Mouse (Mus musculus) lung, adult 2 months (tissue): Measurements from ENCODE around the gene Vps13d. TPM values are rescaled to one million over a fixed set of nuclear protein-coding genes. Genes with fewer than 3 reads are reported as not detected.

Source experiments
- DNase-seq: peaks from one replicate; pipeline ENCODE4 v3.0.0; 2022
- H3K4me1 ChIP-seq: fragments of 200-500 bp; 2 replicates; pipeline ENCODE4 v1.6.1; 2011; ENCODE audit warnings: low read length; ENCODE audit not compliant: control insufficient read depth, insufficient read depth
- H3K4me3 ChIP-seq: fragments of 200-500 bp; replicated peaks from 2 replicates; pipeline ENCODE3; 2011; ENCODE audit warnings: low read depth, mild to moderate bottlenecking, control low read depth, low read length; ENCODE audit errors: extremely low read depth
- CTCF ChIP-seq: fragments of 200-500 bp; IDR thresholded peaks from 2 replicates; pipeline ENCODE4 v1.5.1; 2011; ENCODE audit warnings: mild to moderate bottlenecking, low read length, control low read depth; ENCODE audit not compliant: insufficient read depth
- POLR2A ChIP-seq: fragments of 200-500 bp; IDR thresholded peaks from 2 replicates; pipeline ENCODE4 v1.6.1; 2011; ENCODE audit warnings: low read depth, mild to moderate bottlenecking, control low read depth, low read length, borderline replicate concordance; ENCODE audit errors: extremely low read depth
- WGBS: fragments of 180-500 bp; shearing (Covaris S2); methylation state at CpG from one replicate; pipeline ENCODE4 v1.1.7; 2018; 5-methylcytosine and 5-hydroxymethylcytosine counted together
- polyA plus RNA-seq: library from polyadenylated mRNA; depleted of rRNA; stranded (reverse); fragments of >200 nt; gene quantifications from 2 replicates; pipeline ENCODE4 v1.2.3, GENCODE M21; 2012

Gene Vps13d
- polyA plus RNA-seq, 1 experiment = 15.7 TPM

DNA sequence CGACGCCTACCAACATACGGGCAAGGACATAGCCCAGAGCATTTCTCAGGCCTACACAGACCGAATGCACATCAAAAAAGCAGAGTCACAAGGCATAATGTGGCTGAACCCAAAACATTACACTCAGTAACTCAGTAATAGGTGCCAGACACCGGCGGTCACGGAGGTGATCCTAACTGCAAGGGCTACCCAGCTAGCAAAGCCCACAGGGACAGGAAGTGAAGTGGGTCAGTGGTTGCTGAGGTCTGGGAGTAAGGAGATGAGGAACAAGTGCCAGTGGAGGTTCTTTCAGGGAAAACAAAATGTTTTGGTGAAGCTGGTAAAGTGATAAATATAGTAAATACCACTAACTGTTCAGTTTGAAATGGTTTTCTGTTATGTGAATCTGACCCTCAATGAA, 121.1 kb downstream of the Vps13d start:
- TF ChIP-seq CTCF = no peak
- no peak for TF ChIP-seq POLR2A
- H3K4me1 ChIP-seq = peaks cover 2% of the 10 kb centered on the region; the same call in 1 of the 2 replicates
- no peak overlapping the region for H3K4me3 ChIP-seq
- 85% methylated on average over 7 of the region's 7 CpGs for WGBS
- DNase-seq = no peak

GRCm38 (mm10) chr4:145071942-145072341, 122.9 kb downstream of the Vps13d start:
- no peak for DNase-seq
- 59% methylated on average over 7 of the region's 7 CpGs for WGBS
- Histone ChIP-seq H3K4me1 (peaks cover 2% of the 10 kb centered on the region; the same call in 1 of the 2 replicates), H3K4me3 (no peak overlapping the region)
- TF ChIP-seq CTCF (no peak), POLR2A (no peak)

DNA sequence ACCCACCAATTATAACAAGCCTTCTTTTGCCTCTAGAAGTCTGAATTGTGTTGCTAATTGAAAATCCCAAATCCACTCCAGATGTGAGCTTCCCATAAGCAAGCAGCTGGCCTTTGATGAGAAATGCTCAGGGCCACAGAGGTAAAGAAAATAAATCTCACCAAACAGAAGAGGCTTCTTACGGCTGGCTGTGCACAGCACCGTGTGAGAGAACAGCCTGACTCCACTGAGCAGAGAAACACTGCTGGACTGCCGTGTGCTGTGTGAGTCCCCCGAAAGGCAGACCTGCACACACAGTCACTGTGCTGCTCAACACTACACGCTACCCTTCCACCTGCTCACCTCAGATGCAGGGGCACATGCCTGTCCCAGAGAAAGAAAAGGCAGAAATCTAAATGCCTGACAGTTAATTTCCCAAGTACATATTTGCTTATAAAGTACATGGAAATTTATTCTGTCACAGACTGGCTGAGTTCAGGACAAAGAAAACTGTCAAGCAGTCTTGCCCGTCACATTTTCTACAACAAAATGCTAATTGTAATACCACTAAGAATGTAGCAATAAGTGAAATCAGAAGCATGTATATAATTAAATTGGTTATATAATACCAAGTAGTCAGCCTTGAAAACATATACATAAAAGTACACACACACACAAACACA, 127.7 kb downstream of the Vps13d start:
- Histone ChIP-seq H3K4me3 (no peak overlapping the region), H3K4me1 (0 out of 2 replicates have a peak, but pooled peaks cover 2% of the 10 kb centered on the region)
- TF ChIP-seq CTCF (no peak), POLR2A (no peak)
- DNase-seq = no peak
- 80% methylated on average over 6 of the region's 6 CpGs for WGBS

DNA sequence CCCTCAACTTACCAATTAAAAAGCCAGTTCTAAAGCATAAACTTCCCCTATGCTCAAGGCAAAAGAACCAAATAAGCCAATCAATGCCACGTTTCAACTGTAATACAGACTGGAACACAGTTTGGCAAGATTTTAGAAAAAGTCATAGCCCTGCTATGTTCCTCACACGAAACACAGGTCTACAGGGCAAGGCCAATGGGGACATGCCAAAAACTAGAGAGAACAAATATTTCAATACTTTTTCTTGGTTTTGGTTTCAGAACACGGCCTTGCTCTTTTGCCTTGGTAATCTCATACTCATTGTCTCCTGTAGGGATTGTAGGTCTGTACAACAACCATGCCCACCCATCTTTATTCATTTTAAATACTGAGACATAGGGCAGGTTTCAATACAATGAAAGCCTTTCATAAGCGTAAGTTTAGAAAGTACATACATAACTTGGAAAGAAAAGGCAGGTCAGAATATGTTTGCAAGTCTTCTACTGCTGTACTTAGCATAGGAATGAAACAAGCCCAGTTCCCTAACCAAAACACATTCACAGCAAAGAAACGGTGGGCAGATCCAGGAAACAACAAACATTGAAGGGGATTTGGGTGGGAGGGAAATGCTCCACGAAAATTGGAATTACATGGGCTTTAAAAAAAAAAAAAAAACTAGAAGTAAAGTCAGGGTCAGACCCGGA, 128.3 kb downstream of the Vps13d start:
- TF ChIP-seq POLR2A (no peak), CTCF (no peak)
- whole genome bisulfite sequencing = 78% methylated on average over 7 of the region's 7 CpGs
- Histone ChIP-seq H3K4me1 (no peaks in the 10 kb centered on the region), H3K4me3 (no peak overlapping the region)
- DNase-seq = no peak

- 96% methylated on average over 2 of the region's 2 CpGs for WGBS
- TF ChIP-seq POLR2A = no peak
- TF ChIP-seq CTCF = no peak
- no peaks in the 10 kb centered on the region for H3K4me1 ChIP-seq
- no peak for DNase-seq
- H3K4me3 ChIP-seq = no peak overlapping the region
Measured at GRCm38 (mm10) chr4:145058749-145059442, 135.9 kb downstream of the Vps13d start.

- Histone ChIP-seq H3K4me3 (no peak overlapping the region), H3K4me1 (no peaks in the 10 kb centered on the region; the same call in 1 of the 2 replicates)
- DNase-seq = no peak
- WGBS = 95% methylated on average over 3 of the region's 3 CpGs
- TF ChIP-seq POLR2A (no peak), CTCF (no peak)
Measured at GRCm38 (mm10) chr4:145056346-145056745, 138.5 kb downstream of the Vps13d start.

DNA sequence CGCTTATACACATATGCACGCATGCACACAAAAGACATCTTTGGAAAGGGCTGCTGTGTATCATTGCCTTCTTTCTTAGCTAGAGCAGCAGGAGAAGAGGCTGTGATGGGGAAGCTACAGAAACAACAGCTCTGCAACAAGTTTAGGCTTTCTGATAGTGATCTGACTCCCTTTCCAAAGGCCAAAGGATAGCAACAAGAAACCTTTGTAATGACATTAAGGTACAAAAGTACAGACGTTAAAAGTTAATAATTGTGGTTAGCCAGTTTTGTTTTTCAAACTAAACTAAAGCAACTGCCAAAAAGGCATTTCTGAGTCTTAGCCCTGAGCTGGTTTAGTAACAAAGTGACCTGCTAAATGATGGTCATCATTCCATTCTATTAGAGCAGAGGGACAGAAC, 139.0 kb downstream of the Vps13d start:
- no peaks in the 10 kb centered on the region; the same call in 1 of the 2 replicates for H3K4me1 ChIP-seq
- no peak for DNase-seq
- H3K4me3 ChIP-seq = no peak overlapping the region
- WGBS = 89% methylated on average over 3 of the region's 3 CpGs
- TF ChIP-seq CTCF (no peak), POLR2A (no peak)

DNA sequence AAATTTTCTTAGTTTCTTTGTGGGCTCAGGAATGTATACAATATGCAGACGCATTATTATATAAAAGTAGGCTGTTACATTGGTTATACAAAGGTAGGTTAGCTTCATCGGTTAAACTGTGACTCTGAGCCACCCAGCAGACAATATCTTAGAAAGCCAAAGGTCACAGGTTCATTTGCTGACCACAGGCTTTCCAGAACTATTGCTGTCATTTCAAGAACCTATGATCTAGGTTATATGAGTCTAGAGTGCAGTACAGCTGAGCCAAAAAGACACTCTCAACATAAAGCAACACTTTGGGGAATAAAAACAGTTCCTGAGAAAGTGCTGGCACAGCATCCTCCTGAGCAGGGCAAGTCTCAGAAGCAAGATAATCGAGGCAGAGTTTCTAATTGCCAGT, 140.4 kb downstream of the Vps13d start:
- DNase-seq = no peak
- 66% methylated on average over 3 of the region's 3 CpGs for WGBS
- TF ChIP-seq POLR2A (no peak), CTCF (no peak)
- H3K4me3 ChIP-seq = no peak overlapping the region
- peaks cover 5% of the 10 kb centered on the region for H3K4me1 ChIP-seq

- peaks cover 5% of the 10 kb centered on the region for H3K4me1 ChIP-seq
- TF ChIP-seq CTCF (no peak), POLR2A (no peak)
- no peak for DNase-seq
- 57% methylated on average over 1 of the region's 1 CpGs for WGBS
- H3K4me3 ChIP-seq = no peak overlapping the region
Measured at GRCm38 (mm10) chr4:145052697-145053096, 142.1 kb downstream of the Vps13d start.
